Mouse (Mus musculus) regulatory T cell (primary cell): ENCODE measurements around the gene Taar7a.

Experiments used
- in situ Hi-C: fragments of 300-600 bp; cut with MboI, MseI; formaldehyde crosslinking; loops from one replicate; pipeline ENCODE4 v1.15.1; 2025; ENCODE audit warnings: high pct_unique_total_duplicates

The Taar7a gene

GRCm38 (mm10) chr10:23949508-23950005, 43.7 kb downstream of the Taar7a start, which contains the start of gene Taar3:
Taar3 (plus strand) TSS chr10:23949558.
- in situ Hi-C loops: loop anchor here (25.0 kb wide), 1 partner anchor 363 kb away; no protein-coding TSS in a partner anchor

GRCm38 (mm10) chr10:23948026-23948425, 45.3 kb downstream of the Taar7a start:
- in situ Hi-C loops: no loop called here

GRCm38 (mm10) chr10:23942465-23942864, 50.8 kb downstream of the Taar7a start:
- in situ Hi-C loops: no loop called here
